Mouse (Mus musculus) limb, embryonic 14.5 days (tissue): Measurements from ENCODE around the gene Arid3b. TPM values are rescaled to one million over a fixed set of nuclear protein-coding genes. Genes with fewer than 3 reads are reported as not detected.

ENCODE experiments used
- ATAC-seq: fragments of 200-750 bp; cut with Nextera tagmentation; 2 replicates; pipeline ENCODE4 v1.8.0; 2017; ENCODE audit warnings: low read depth, moderate number of reproducible peaks, moderate TSS enrichment; ENCODE audit not compliant: low FRiP score
- DNase-seq: peaks from one replicate; pipeline ENCODE4 v3.0.0-alpha.2; 2015; ENCODE audit warnings: low spot score
- H3K27ac ChIP-seq: fragments of 300-500 bp; sonication (generic); replicated peaks from 2 replicates; pipeline ENCODE4 v1.5.1; 2014; ENCODE audit warnings: low read depth, mild to moderate bottlenecking, low read length, moderate library complexity, mixed read lengths
- H3K27me3 ChIP-seq: fragments of 300-500 bp; sonication (generic); 2 replicates; pipeline ENCODE4 v1.6.1; 2014; ENCODE audit warnings: low read length, mixed read lengths; ENCODE audit not compliant: control insufficient read depth, insufficient read depth
- H3K36me3 ChIP-seq: fragments of 300-500 bp; sonication (generic); 2 replicates; pipeline ENCODE4 v1.6.1; 2014; ENCODE audit warnings: mild to moderate bottlenecking, low read length, moderate library complexity, mixed read lengths; ENCODE audit not compliant: control insufficient read depth, insufficient read depth
- H3K4me1 ChIP-seq: fragments of 300-500 bp; sonication (generic); 2 replicates; pipeline ENCODE4 v1.6.1; 2014; ENCODE audit warnings: antibody characterized with exemption, low read length, mixed read lengths; ENCODE audit not compliant: control insufficient read depth, insufficient read depth
- H3K4me2 ChIP-seq: fragments of 300-500 bp; sonication (generic); replicated peaks from 2 replicates; pipeline ENCODE4 v1.6.1; 2014; ENCODE audit warnings: low read depth, mild to moderate bottlenecking, low read length, moderate library complexity; ENCODE audit not compliant: severe bottlenecking
- H3K4me3 ChIP-seq: fragments of 300-500 bp; sonication (generic); replicated peaks from 2 replicates; pipeline ENCODE4 v1.5.1; 2014; ENCODE audit warnings: low read length
- H3K9ac ChIP-seq: fragments of 300-500 bp; sonication (generic); 2 replicates; pipeline ENCODE4 v1.6.1; 2014; ENCODE audit warnings: mild to moderate bottlenecking, low read depth, low read length, moderate library complexity; ENCODE audit not compliant: severe bottlenecking
- H3K9me3 ChIP-seq: fragments of 300-500 bp; sonication (generic); 2 replicates; pipeline ENCODE4 v1.6.1; 2016; ENCODE audit warnings: low read length; ENCODE audit not compliant: control insufficient read depth
- POLR2A ChIP-seq: fragments of 200-500 bp; IDR thresholded peaks from 2 replicates; pipeline ENCODE4 v1.8.0; 2012; ENCODE audit warnings: inconsistent platforms, mild to moderate bottlenecking, moderate library complexity, borderline replicate concordance; ENCODE audit not compliant: insufficient read depth, insufficient read length; ENCODE audit errors: extremely low read depth
- WGBS: fragments of 180-500 bp; shearing (Covaris S2); extraction: QIAGEN DNeasy Blood & Tissue Kit; methylation state at CpG from one replicate; pipeline ENCODE4 v1.1.7; 2014; 5-methylcytosine and 5-hydroxymethylcytosine counted together
- polyA plus RNA-seq, 2 experiments: library from polyadenylated mRNA; depleted of rRNA in 1 of 2; stranded (reverse) in 1 of 2; unstranded in 1 of 2; fragments of >200 nt; fragmentation: Nextera tagmentation in 1 of 2; extraction: Ambion mirVana in 1 of 2; gene quantifications; 2 replicates each; pipeline versions ENCODE4 v1.2.1 to v1.2.3; 2012 to 2014

Gene Arid3b
- polyA plus RNA-seq, 2 experiments = 2.9 to 6.6 TPM

GRCm38 (mm10) chr9:57775736-57776135, 60.9 kb downstream of the Arid3b start:
- ATAC-seq (no peak), DNase-seq (no peak)
- Histone ChIP-seq H3K27me3 (no peaks in the 10 kb centered on the region), H3K4me3 (no peak overlapping the region), H3K4me2 (no peak overlapping the region), H3K4me1 (no peaks in the 10 kb centered on the region), H3K36me3 (no peaks in the 10 kb centered on the region), H3K9me3 (no peaks in the 10 kb centered on the region), H3K9ac (no peak overlapping the region), H3K27ac (no peak overlapping the region)
- no peak for TF ChIP-seq POLR2A
- WGBS = 57% methylated on average over 4 of the region's 4 CpGs

GRCm38 (mm10) chr9:57775026-57775425, 61.6 kb downstream of the Arid3b start:
- Histone ChIP-seq H3K4me2 (no peak overlapping the region), H3K27ac (no peak overlapping the region), H3K27me3 (no peaks in the 10 kb centered on the region), H3K36me3 (no peaks in the 10 kb centered on the region), H3K9me3 (no peaks in the 10 kb centered on the region), H3K4me1 (no peaks in the 10 kb centered on the region), H3K9ac (no peak overlapping the region), H3K4me3 (no peak overlapping the region)
- ATAC-seq (no peak), DNase-seq (no peak)
- 60% methylated on average over 5 of the region's 5 CpGs for WGBS
- no peak for TF ChIP-seq POLR2A

GRCm38 (mm10) chr9:57774168-57774567, 62.4 kb downstream of the Arid3b start:
- Histone ChIP-seq H3K9ac (no peak overlapping the region), H3K36me3 (no peaks in the 10 kb centered on the region), H3K4me2 (no peak overlapping the region), H3K27ac (no peak overlapping the region), H3K4me3 (no peak overlapping the region), H3K4me1 (no peaks in the 10 kb centered on the region), H3K9me3 (no peaks in the 10 kb centered on the region), H3K27me3 (no peaks in the 10 kb centered on the region)
- ATAC-seq (no peak), DNase-seq (no peak)
- no peak for TF ChIP-seq POLR2A
- 16% methylated on average over 1 of the region's 1 CpGs for WGBS

GRCm38 (mm10) chr9:57773754-57774153, 62.8 kb downstream of the Arid3b start:
- no peaks in the 10 kb centered on the region for H3K27me3 ChIP-seq
- no peak for DNase-seq
- H3K9me3 ChIP-seq = no peaks in the 10 kb centered on the region
- no peak for TF ChIP-seq POLR2A
- ATAC-seq = no peak
- H3K27ac ChIP-seq = no peak overlapping the region
- no peaks in the 10 kb centered on the region for H3K36me3 ChIP-seq
- no peak overlapping the region for H3K4me3 ChIP-seq
- H3K9ac ChIP-seq = no peak overlapping the region
- H3K4me2 ChIP-seq = no peak overlapping the region
- WGBS = 70% methylated on average over 3 of the region's 3 CpGs
- H3K4me1 ChIP-seq = no peaks in the 10 kb centered on the region

GRCm38 (mm10) chr9:57770836-57771235, 65.8 kb downstream of the Arid3b start:
- Histone ChIP-seq H3K27ac (no peak overlapping the region), H3K9ac (no peak overlapping the region), H3K4me2 (no peak overlapping the region), H3K36me3 (no peaks in the 10 kb centered on the region), H3K9me3 (no peaks in the 10 kb centered on the region), H3K4me3 (no peak overlapping the region), H3K4me1 (peaks cover 7% of the 10 kb centered on the region; the same call in 1 of the 2 replicates), H3K27me3 (no peaks in the 10 kb centered on the region)
- no peak for TF ChIP-seq POLR2A
- ATAC-seq (no peak), DNase-seq (no peak)
- 89% methylated on average over 2 of the region's 2 CpGs for WGBS

- H3K4me2 ChIP-seq = no peak overlapping the region
- H3K9ac ChIP-seq = no peak overlapping the region
- H3K27ac ChIP-seq = no peak overlapping the region
- no peak for TF ChIP-seq POLR2A
- no peak for DNase-seq
- H3K9me3 ChIP-seq = no peaks in the 10 kb centered on the region
- H3K4me1 ChIP-seq = peaks cover 7% of the 10 kb centered on the region; the same call in 1 of the 2 replicates
- no peak overlapping the region for H3K4me3 ChIP-seq
- no peaks in the 10 kb centered on the region for H3K27me3 ChIP-seq
- no peaks in the 10 kb centered on the region for H3K36me3 ChIP-seq
- no peak for ATAC-seq
- WGBS = 81% methylated on average over 1 of the region's 1 CpGs
These were observed 66.4 kb downstream of the Arid3b start for GRCm38 (mm10) chr9:57770214-57770613.
